In genomic region chr1:107586196-107586595, GRCm38 (mm10) we compare ENCODE assay signal across 17 mouse cellular contexts. TPM values are rescaled to one million over a fixed set of nuclear protein-coding genes. Genes with fewer than 3 reads are reported as not detected.
"Had no signal": no experiment of that assay in that cellular context is flagged by ENCODE, and none has a peak within 500 bp of the region (broad histone marks: within the 10 kb centered on the region; RNA-seq: fewer than 3 reads in every experiment).

No protein-coding gene starts in this region.

- H3K4me2 ChIP-seq: lung, embryonic 15.5 days; midbrain, embryonic 11.5 days; midbrain, embryonic 13.5 days; midbrain, embryonic 15.5 days; neural tube, embryonic 12.5 days; stomach, embryonic 15.5 days had no signal

- H3K9ac ChIP-seq: lung, embryonic 15.5 days; midbrain, embryonic 13.5 days; midbrain, embryonic 15.5 days; neural tube, embryonic 12.5 days; stomach, embryonic 15.5 days had no signal

- H3K27ac ChIP-seq: lung, embryonic 15.5 days; macrophage; midbrain, embryonic 13.5 days; midbrain, embryonic 15.5 days; neural tube, embryonic 12.5 days; stomach, embryonic 15.5 days; stomach, postnatal 0 days had no signal

- DNase-seq: lung, adult 2 months; lung, postnatal 14 days; lung, postnatal 36 days; right cerebral cortex, postnatal 14 days; thymus, adult 2 months; thymus, postnatal 36 days had no signal

- ATAC-seq: lung, postnatal 0 days; midbrain, embryonic 13.5 days; midbrain, embryonic 15.5 days had no signal

- H3K4me1 ChIP-seq: midbrain, embryonic 13.5 days; midbrain, embryonic 15.5 days; neural tube, embryonic 12.5 days; stomach, embryonic 15.5 days had no signal

- H3K4me3 ChIP-seq: lung, embryonic 15.5 days; megakaryocyte, embryonic 14.5 days; midbrain, embryonic 13.5 days; midbrain, embryonic 15.5 days; neural tube, embryonic 12.5 days; stomach, embryonic 15.5 days had no signal

- H3K9me3 ChIP-seq: lung, embryonic 15.5 days; megakaryocyte, embryonic 14.5 days; midbrain, embryonic 13.5 days; midbrain, embryonic 15.5 days; neural tube, embryonic 12.5 days; stomach, embryonic 15.5 days had no signal

- H3K27me3 ChIP-seq: lung, embryonic 15.5 days; megakaryocyte, embryonic 14.5 days; midbrain, embryonic 13.5 days; midbrain, embryonic 15.5 days; neural tube, embryonic 12.5 days; stomach, embryonic 15.5 days had no signal

- H3K36me3 ChIP-seq: lung, embryonic 15.5 days; midbrain, embryonic 13.5 days; midbrain, embryonic 15.5 days; neural tube, embryonic 12.5 days; stomach, embryonic 15.5 days had no signal

RNA-seq across cellular contexts. Expression of gene Serpinb8, which starts 3.6 kb away (rescaled TPM):
- polyA plus RNA-seq: neural tube, embryonic 14.5 days had no signal
